Mouse (Mus musculus) cerebellum, postnatal 14 days (tissue): ENCODE results near the gene Zdhhc18.

Experiments
- DNase-seq, 2 experiments: peaks; one replicate each; pipeline ENCODE4 v3.0.0; 2021; ENCODE audit warnings: mixed read lengths in 2 of 2

The Zdhhc18 gene

GRCm38 (mm10) chr4:133628517-133628916, 21.4 kb downstream of the Zdhhc18 start:
- no peak for DNase-seq

GRCm38 (mm10) chr4:133627039-133627438, 22.9 kb downstream of the Zdhhc18 start:
- peak; percentile 74 to 76 for DNase-seq

- no peak for DNase-seq
Measured at GRCm38 (mm10) chr4:133626621-133627020, 23.3 kb downstream of the Zdhhc18 start.

- DNase-seq: no peak
Measured at GRCm38 (mm10) chr4:133626221-133626620, 23.7 kb downstream of the Zdhhc18 start.

GRCm38 (mm10) chr4:133625621-133626071, 24.3 kb downstream of the Zdhhc18 start:
- DNase-seq: peak in 1 of 2 experiments; percentile 52

- no peak for DNase-seq
Measured at GRCm38 (mm10) chr4:133624830-133625229, 25.1 kb downstream of the Zdhhc18 start.

GRCm38 (mm10) chr4:133622161-133622695, 27.7 kb downstream of the Zdhhc18 start:
- DNase-seq: no peak

- no peak for DNase-seq
Measured at GRCm38 (mm10) chr4:133620668-133621067, 29.3 kb downstream of the Zdhhc18 start.

- no peak for DNase-seq
Measured at GRCm38 (mm10) chr4:133619473-133620136, 30.3 kb downstream of the Zdhhc18 start.

GRCm38 (mm10) chr4:133617936-133618335, 32.0 kb downstream of the Zdhhc18 start:
- DNase-seq: peak in 1 of 2 experiments; percentile 47

- DNase-seq: no peak
Measured at GRCm38 (mm10) chr4:133615416-133615815, 34.5 kb downstream of the Zdhhc18 start.

- DNase-seq: no peak
Measured at GRCm38 (mm10) chr4:133614274-133614761, 35.6 kb downstream of the Zdhhc18 start.

GRCm38 (mm10) chr4:133613867-133614266, 36.1 kb downstream of the Zdhhc18 start:
- no peak for DNase-seq

GRCm38 (mm10) chr4:133613026-133613425, 36.9 kb downstream of the Zdhhc18 start:
- no peak for DNase-seq

GRCm38 (mm10) chr4:133612416-133612815, 37.5 kb downstream of the Zdhhc18 start:
- no peak for DNase-seq

- no peak for DNase-seq
Measured at GRCm38 (mm10) chr4:133611815-133612214, 38.1 kb downstream of the Zdhhc18 start.

- DNase-seq: peak; percentile 80 to 87
Measured at GRCm38 (mm10) chr4:133609719-133610118, 40.2 kb downstream of the Zdhhc18 start.

- no peak for DNase-seq
Measured at GRCm38 (mm10) chr4:133607284-133607683, 42.7 kb downstream of the Zdhhc18 start.

- no peak for DNase-seq
Measured at GRCm38 (mm10) chr4:133605330-133605729, 44.6 kb downstream of the Zdhhc18 start.

GRCm38 (mm10) chr4:133604856-133605255, 45.1 kb downstream of the Zdhhc18 start:
- DNase-seq: no peak

- no peak for DNase-seq
Measured at GRCm38 (mm10) chr4:133604175-133604574, 45.8 kb downstream of the Zdhhc18 start.

- DNase-seq: no peak
Measured at GRCm38 (mm10) chr4:133603056-133603455, 46.9 kb downstream of the Zdhhc18 start.

- DNase-seq: peak; percentile 51 to 71
Measured at GRCm38 (mm10) chr4:133601721-133602218, 48.2 kb downstream of the Zdhhc18 start, which contains the start of gene Sfn. Gene Sfn, minus strand, starts transcription at chr4:133602168.

- DNase-seq: no peak
Measured at GRCm38 (mm10) chr4:133600306-133600705, 49.6 kb downstream of the Zdhhc18 start.
